Mouse (Mus musculus) thymus, adult 2 months (tissue): ENCODE results near the gene Myoz1. TPM values are rescaled to one million over a fixed set of nuclear protein-coding genes. Genes with fewer than 3 reads are reported as not detected.
A peak's percentile ranks its signal among the peaks of the same experiment; 100 is the strongest.

Experiments
- DNase-seq: peaks from one replicate; pipeline ENCODE4 v3.0.0; 2021
- H3K27ac ChIP-seq: fragments of 200-500 bp; 2 replicates; pipeline ENCODE4 v1.5.1; 2012; ENCODE audit warnings: low read length, control low read depth; ENCODE audit not compliant: control insufficient read depth, insufficient read depth
- H3K27me3 ChIP-seq: fragments of 200-500 bp; 2 replicates; pipeline ENCODE4 v1.6.1; 2012; ENCODE audit warnings: mild to moderate bottlenecking, low read length, moderate library complexity, mixed read lengths; ENCODE audit not compliant: control insufficient read depth, insufficient read depth
- H3K36me3 ChIP-seq: fragments of 200-500 bp; 2 replicates; pipeline ENCODE4 v1.6.1; 2012; ENCODE audit warnings: mild to moderate bottlenecking, low read length, moderate library complexity; ENCODE audit not compliant: control insufficient read depth, insufficient read depth
- H3K4me1 ChIP-seq: fragments of 200-500 bp; replicated peaks from 2 replicates; pipeline ENCODE4 v1.6.1; 2012; ENCODE audit warnings: low read length; ENCODE audit not compliant: control insufficient read depth, insufficient read depth
- H3K4me3 ChIP-seq: fragments of 200-500 bp; 2 replicates; pipeline ENCODE4 v1.5.1; 2012; ENCODE audit warnings: mild to moderate bottlenecking, low read length, control low read depth, moderate library complexity; ENCODE audit not compliant: control insufficient read depth, insufficient read depth
- CTCF ChIP-seq: fragments of 200-500 bp; IDR thresholded peaks from 2 replicates; pipeline ENCODE4 v1.5.1; 2012; ENCODE audit warnings: mild to moderate bottlenecking, control low read depth, low read length, moderate library complexity, borderline replicate concordance; ENCODE audit not compliant: control insufficient read depth, poor library complexity, insufficient read depth; ENCODE audit errors: extremely low read depth
- POLR2A ChIP-seq: fragments of 200-500 bp; IDR thresholded peaks from 2 replicates; pipeline ENCODE4 v1.6.1; 2012; ENCODE audit warnings: mild to moderate bottlenecking, low read length, control low read depth, moderate library complexity; ENCODE audit not compliant: control insufficient read depth, poor library complexity, insufficient read depth; ENCODE audit errors: extremely low read depth
- WGBS: fragments of 180-500 bp; shearing (Covaris S2); methylation state at CpG from one replicate; pipeline ENCODE4 v1.1.7; 2018; 5-methylcytosine and 5-hydroxymethylcytosine counted together
- polyA plus RNA-seq: library from polyadenylated mRNA; depleted of rRNA; stranded (reverse); fragments of >200 nt; gene quantifications from 2 replicates; pipeline ENCODE4 v1.2.3, GENCODE M21; 2012

Myoz1 gene
- polyA plus RNA-seq, 1 experiment = 0.82 TPM

DNA sequence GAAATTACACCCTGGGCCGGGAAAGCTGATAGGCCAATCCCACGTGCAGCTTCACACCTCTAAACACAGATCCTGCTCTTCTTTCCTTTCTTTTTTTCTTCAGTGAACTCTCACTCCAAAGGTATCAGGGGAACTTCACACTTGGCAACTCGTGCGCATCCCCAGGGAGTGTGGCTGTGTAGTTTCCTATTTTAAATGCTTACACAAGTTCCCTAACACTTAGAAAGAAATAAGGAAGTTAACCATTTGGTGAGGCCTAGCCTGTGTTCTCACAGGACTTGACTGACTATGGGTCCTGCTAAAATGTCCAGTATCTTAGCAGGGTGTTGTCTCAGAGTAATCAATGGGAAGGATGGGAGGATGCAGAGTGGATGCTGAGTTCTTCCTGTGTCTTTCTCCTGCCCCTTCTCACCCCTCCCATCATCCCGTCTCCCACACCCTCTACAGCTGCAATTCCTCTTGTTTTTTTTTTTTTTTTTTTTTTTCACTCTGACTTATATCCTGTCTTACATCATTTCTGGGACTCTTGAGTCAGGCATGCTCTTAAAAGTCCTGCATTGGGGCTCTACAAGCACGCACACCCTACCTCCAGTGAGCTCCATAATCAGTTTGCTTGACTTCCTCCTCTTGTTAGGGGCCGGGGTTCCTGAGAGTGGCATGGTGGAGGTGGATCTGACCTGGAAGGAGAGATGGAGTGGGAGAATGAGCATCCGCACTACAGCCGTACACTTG lies 1.5 kb downstream of the Myoz1 start:
- no peak for TF ChIP-seq POLR2A
- TF ChIP-seq CTCF = no peak
- DNase-seq = no peak
- WGBS = 87% methylated on average over 9 of the region's 9 CpGs
- Histone ChIP-seq H3K36me3 (no peaks in the 10 kb centered on the region), H3K27me3 (no peaks in the 10 kb centered on the region), H3K4me1 (no peaks in the 10 kb centered on the region), H3K27ac (no peak overlapping the region), H3K4me3 (no peak overlapping the region)

GRCm38 (mm10) chr14:20651722-20652256 lies 4.6 kb downstream of the Myoz1 start:
- TF ChIP-seq CTCF (no peak), POLR2A (no peak)
- Histone ChIP-seq H3K36me3 (no peaks in the 10 kb centered on the region), H3K27ac (no peak overlapping the region), H3K27me3 (no peaks in the 10 kb centered on the region), H3K4me3 (no peak overlapping the region), H3K4me1 (no peaks in the 10 kb centered on the region)
- WGBS = 81% methylated on average over 4 of the region's 4 CpGs
- no peak for DNase-seq

DNA sequence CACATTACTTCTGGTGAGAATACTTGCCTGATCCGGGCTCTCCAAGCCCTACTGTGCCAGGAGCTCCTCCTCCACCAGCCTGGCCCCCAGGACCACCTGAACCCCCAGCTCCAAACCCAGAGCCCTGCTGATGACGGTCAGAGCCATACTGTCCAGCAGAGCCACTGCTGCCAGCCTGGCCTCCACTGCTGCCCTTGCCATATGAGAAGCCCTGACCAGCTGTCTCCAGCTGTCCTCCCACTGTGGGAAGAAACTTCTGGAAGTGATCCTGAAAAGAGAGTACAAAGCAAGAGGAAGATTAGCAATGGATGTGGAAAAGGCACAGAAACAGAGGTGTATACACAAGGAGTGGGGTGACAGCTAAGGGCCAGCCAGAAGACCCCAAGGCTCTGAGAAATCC lies 5.3 kb downstream of the Myoz1 start:
- Histone ChIP-seq H3K36me3 (no peaks in the 10 kb centered on the region), H3K4me1 (no peaks in the 10 kb centered on the region), H3K4me3 (no peak overlapping the region), H3K27me3 (no peaks in the 10 kb centered on the region), H3K27ac (no peak overlapping the region)
- TF ChIP-seq POLR2A = no peak
- TF ChIP-seq CTCF = no peak
- no peak for DNase-seq
- WGBS = 90% methylated on average over 2 of the region's 2 CpGs

DNA sequence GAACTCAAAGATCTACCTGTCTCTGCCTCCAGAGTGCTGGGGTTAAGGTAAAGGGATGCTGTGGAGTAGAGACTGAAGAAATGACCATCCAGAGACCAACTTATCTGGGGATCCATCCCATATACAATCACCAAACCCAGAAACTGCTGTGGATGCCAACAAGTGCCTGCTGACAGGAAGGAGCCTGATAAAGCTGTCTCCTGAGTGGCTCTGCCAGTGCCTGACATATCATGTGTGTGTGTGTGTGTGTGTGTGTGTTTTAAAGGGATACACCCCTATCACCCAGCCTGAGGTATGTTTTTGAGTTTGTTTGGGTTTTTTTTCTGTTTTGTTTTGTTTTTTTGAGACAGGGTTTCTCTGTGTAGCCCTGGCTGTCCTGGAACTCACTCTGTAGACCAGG lies 10.0 kb downstream of the Myoz1 start:
- TF ChIP-seq POLR2A = no peak
- no peak for TF ChIP-seq CTCF
- H3K27ac ChIP-seq = no peak overlapping the region
- no peaks in the 10 kb centered on the region for H3K36me3 ChIP-seq
- H3K27me3 ChIP-seq = no peaks in the 10 kb centered on the region
- peaks cover 2% of the 10 kb centered on the region; the same call in 1 of the 2 replicates for H3K4me1 ChIP-seq
- no peak overlapping the region for H3K4me3 ChIP-seq
- DNase-seq = no peak

- H3K27ac ChIP-seq = no peak overlapping the region
- peaks cover 2% of the 10 kb centered on the region; the same call in 1 of the 2 replicates for H3K4me1 ChIP-seq
- H3K36me3 ChIP-seq = no peaks in the 10 kb centered on the region
- WGBS = 75% methylated on average over 3 of the region's 3 CpGs
- TF ChIP-seq POLR2A = no peak
- no peak for TF ChIP-seq CTCF
- no peaks in the 10 kb centered on the region for H3K27me3 ChIP-seq
- no peak overlapping the region for H3K4me3 ChIP-seq
- no peak for DNase-seq
These were observed 10.8 kb downstream of the Myoz1 start for GRCm38 (mm10) chr14:20645547-20645946.

DNA sequence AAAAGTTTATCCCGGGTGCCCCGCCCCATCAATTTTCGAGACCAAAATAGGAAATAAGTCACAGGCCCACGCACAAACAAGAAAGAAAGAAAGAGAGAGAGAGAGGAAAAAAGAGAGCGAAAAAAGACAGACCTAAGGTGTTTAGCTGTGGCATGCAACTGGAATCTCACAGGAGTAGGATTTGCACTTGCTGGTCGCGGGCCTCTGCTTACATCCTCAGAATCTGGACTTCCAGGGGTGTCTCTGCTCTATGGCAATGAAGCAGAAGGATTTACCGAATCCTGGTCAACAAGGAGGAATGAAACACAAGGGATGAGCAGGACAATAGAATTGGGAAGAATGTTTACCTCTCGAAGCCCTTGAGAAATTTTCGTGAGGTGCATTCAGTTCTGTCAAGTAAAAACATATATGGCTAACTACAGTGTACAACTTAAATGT lies 14.9 kb downstream of the Myoz1 start:
- H3K4me3 ChIP-seq = peak overlapping the region; percentile 81
- H3K27me3 ChIP-seq = no peaks in the 10 kb centered on the region
- peak overlapping the region; percentile 85 for H3K27ac ChIP-seq
- no peaks in the 10 kb centered on the region for H3K36me3 ChIP-seq
- 20% methylated on average over 10 of the region's 10 CpGs for WGBS
- peak; percentile 30 for DNase-seq
- peaks cover 2% of the 10 kb centered on the region; the same call in 1 of the 2 replicates for H3K4me1 ChIP-seq
- TF ChIP-seq CTCF = no peak
- TF ChIP-seq POLR2A = no peak
